Mouse (Mus musculus): ENCODE results near the gene Usp32.

The Usp32 gene

GRCm38 (mm10) chr11:84945841-84946240 is 194.1 kb downstream of the Usp32 start:
- no peak for DNase-seq

GRCm38 (mm10) chr11:84944639-84945435 is 195.1 kb downstream of the Usp32 start:
- no peak for DNase-seq

GRCm38 (mm10) chr11:84943948-84944347 is 196.0 kb downstream of the Usp32 start:
- DNase-seq = no peak

DNA sequence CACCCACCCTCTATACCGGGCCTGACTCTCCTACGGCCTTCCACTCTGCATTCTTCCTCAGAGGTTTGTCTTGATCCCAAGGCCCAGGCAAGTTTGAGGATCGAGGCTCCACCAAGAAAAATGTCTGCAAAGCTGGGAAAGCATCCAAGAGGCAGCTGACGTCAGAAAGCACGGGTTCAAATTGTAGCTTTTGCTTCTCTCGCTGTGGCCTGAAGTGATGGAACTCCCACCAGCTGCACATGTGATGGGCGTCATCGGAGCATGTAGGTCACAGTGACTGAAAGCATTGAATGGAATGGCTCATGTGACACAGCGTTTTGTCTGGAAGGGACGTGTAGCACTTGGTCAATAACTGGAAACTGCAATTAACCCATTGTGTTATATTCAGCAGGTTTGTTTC is 199.8 kb downstream of the Usp32 start:
- no peak for DNase-seq

DNA sequence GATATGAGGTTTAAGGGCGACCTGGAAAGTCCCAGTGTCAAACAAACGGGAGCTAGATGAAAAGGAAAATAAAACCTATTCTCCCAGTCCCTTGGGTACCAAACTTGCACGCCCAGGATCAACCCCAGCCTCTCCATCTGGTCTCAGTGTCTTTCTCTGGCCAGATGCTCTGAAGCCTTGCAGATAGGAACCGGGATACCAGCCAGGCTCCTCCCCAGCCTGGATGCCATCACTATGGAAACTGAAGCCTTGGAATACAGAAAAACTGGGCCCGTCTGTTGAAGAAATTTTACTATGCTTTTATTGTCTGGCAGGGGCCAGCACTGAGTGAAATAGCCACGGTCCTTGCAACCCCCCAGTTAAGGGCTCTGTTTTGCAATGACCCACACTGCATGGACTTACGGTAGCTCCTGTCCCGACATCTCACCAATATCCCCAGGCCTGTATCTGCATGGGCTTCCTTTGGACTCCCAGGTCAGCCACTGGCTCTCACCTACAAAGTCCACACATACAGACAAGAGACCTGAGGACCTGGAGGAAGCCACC is 200.4 kb downstream of the Usp32 start:
- DNase-seq = no peak
